Mouse (Mus musculus) gastrocnemius, adult 8-10 months (tissue): Measurements from ENCODE around the gene Taf1c. TPM values are rescaled to one million over a fixed set of nuclear protein-coding genes. Genes with fewer than 3 reads are reported as not detected.

Source experiments
- DNase-seq, 2 experiments: peaks; one replicate each; pipeline ENCODE4 v3.0.0; 2022; ENCODE audit warnings: low spot score in 2 of 2
- total RNA-seq, 4 experiments: library from RNA; stranded (reverse); gene quantifications; 2 replicates each; pipeline ENCODE4 v1.2.4; 2022

Gene Taf1c
- total RNA-seq, 4 experiments from 2014 or later = 5.2 to 8.0 (median 6.9) TPM

DNA sequence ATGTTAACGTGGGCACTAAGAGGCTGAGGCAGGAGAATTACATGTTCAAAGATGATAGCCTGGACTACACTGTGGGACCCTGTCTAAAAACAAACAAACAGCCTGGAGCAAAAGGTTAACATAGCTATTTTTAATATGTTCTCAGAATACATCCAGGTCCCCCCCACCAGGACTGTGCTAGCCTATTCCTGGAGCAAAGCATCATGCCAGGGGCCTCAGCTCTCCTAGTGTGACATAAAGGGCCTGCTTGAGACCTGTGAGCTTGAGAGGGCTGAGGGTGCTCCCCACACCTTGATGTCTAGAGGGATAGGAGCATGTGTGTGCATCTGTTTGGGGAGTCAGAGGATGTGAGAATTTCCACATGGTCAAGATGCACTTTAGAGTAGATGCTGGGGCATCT lies 18.7 kb upstream of the Taf1c start:
- peak in 1 of 2 experiments; percentile 30 for DNase-seq

DNA sequence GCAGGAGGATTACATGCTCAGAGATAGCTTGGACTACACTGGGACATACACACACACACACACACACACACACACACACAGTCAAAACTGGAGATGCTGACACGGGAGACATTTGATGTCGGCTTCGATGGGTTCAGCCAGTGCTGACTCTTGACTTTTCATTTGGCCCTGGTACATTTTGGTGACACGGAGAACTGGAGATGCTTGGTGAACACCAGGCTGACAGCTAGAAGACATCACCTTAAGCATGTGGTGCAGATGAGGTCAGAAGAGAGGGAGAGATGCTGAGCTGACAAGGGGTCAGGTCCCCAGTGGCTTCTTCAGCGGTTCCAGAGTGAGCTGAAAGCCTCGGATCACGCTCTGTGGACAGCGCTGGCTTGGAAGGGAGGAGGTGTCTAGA lies 18.0 kb upstream of the Taf1c start:
- DNase-seq = peak in 1 of 2 experiments; percentile 47

- no peak for DNase-seq
These were observed 17.5 kb upstream of the Taf1c start for GRCm38 (mm10) chr8:119622555-119622954.

GRCm38 (mm10) chr8:119620848-119621465 lies 15.9 kb upstream of the Taf1c start:
- no peak for DNase-seq

GRCm38 (mm10) chr8:119620116-119620840 lies 15.3 kb upstream of the Taf1c start:
- DNase-seq = no peak

DNA sequence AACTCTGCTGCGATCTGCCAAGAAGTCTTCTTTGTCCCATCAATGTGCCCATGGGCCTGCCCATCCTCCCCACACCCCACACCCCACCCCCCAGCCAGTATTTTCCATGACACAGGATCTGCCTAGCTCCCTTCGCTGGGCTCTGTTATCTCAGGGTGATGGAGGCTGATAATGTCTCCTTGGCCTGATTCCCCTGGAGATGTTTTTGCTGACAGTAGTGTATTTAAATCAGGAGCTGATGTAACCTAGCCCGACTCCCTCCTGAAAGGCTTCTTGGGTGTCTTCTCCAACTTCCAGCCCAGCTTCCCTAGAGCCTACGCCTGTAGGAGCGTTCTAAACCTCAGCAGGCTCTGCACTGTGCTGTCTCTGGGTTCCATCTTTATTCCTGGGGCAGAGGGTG lies 13.9 kb upstream of the Taf1c start:
- DNase-seq = peak in 1 of 2 experiments; percentile 40

- DNase-seq = no peak
These were observed 12.6 kb upstream of the Taf1c start for GRCm38 (mm10) chr8:119617586-119617985.

- DNase-seq = no peak
These were observed 11.8 kb upstream of the Taf1c start for GRCm38 (mm10) chr8:119616811-119617210.

GRCm38 (mm10) chr8:119616358-119616757 lies 11.3 kb upstream of the Taf1c start:
- DNase-seq = no peak

GRCm38 (mm10) chr8:119615096-119615495 lies 10.1 kb upstream of the Taf1c start:
- DNase-seq = no peak

DNA sequence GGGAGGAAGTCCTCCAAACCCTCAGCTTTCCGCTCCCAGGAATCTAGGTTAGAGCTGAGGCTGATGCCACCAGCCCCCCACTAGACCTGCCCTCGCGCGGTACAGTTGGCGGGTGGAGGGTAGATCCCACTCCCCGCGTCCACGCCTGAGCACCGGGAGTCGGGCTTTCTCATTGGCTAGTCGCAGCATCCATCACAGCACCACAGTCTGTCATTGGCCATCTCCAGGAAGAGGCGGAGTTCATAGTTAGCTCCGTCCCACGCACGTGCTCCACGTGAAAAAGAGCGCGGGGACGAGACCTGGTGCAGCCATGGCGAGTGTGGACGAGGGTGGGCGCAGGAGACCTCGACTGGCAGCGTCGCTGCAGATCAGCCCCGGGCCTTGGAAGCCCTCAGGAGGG lies 7.4 kb upstream of the Taf1c start, which contains the start of gene Adad2:
Adad2 (plus strand) TSS at position 277 of the 400 bp plus-strand sequence.
- DNase-seq = no peak

- no peak for DNase-seq
These were observed 1.2 kb upstream of the Taf1c start for GRCm38 (mm10) chr8:119606224-119606623.

DNA sequence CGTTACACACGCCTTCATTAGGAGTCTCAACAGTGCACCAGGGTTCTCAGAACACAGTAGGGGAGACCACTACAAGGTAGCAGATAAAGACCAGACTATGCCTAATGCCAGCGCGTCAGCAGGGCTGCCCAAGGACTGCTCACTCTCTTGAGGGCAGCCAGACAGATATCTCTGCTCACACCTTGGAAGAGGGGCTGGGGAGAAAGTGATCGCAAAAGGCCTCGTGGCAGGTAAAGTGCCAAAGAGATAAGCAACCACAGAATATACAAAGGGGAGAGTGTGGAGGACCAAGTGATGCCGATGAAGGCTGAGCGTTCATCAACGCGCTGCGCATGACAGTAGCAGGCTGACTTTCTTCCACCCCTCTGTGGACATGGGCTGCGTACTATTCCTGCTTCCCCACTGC lies 621 bp downstream of the Taf1c start:
- no peak for DNase-seq

DNA sequence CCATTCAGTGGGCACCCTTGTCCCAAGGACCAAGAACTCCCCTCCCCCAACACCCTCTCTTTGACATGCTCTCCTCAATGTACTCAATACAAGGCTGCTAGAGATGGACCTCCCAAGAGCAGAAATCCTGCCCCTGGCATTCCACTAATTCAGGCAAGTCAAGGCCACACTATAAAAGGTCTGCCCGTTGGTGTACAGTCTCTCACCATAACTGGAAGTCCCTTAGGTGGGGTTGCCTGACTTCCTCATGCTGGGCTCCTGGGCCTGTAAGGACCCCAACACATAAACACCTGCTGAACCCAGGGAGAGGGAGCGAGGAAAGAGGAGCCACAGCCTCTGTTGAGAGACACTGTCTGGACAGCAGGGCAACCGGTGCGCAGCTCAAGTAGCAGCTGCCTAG lies 1.3 kb downstream of the Taf1c start:
- DNase-seq = no peak

- DNase-seq = no peak
These were observed 13.6 kb downstream of the Taf1c start for GRCm38 (mm10) chr8:119591456-119591855.

GRCm38 (mm10) chr8:119590348-119590747 lies 14.7 kb downstream of the Taf1c start:
- no peak for DNase-seq

DNA sequence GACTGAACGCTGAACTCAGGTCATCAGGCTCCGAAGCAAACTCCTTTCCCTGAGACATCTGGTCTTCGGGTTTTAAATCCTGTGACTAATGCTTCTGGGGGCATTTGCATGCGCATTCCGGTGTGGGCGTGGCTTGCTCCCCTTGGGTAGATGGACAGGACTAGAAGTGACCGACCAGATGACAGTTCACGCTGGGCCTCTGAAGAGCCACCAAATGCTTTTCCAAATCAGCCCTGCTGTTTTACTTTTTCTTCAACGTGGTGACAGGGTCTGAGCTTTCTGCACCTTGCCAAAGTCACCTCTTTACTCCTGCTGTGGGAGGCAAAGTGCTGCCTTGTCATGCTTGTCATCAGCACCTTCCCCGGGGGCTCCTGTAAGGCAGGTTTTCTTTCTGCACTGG lies 16.2 kb downstream of the Taf1c start:
- DNase-seq = no peak

DNA sequence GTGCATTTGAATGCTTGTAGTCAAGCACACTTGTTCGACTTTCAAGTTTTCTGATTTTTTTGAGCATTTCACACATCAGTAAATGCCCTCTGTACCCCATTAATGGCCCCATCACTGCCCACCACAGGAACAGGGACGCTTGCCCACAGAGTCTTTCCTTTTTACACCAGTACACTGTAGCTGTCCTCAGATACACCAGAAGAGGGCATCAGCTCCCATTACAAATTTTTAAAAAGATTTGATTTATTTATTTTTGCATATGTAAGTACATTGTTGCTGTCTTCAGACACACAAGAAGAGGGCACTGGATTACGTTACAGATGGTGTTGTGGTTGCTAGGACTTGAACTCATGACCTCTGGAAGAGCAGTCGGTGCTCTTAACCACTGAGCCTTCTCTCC lies 16.7 kb downstream of the Taf1c start:
- no peak for DNase-seq

DNA sequence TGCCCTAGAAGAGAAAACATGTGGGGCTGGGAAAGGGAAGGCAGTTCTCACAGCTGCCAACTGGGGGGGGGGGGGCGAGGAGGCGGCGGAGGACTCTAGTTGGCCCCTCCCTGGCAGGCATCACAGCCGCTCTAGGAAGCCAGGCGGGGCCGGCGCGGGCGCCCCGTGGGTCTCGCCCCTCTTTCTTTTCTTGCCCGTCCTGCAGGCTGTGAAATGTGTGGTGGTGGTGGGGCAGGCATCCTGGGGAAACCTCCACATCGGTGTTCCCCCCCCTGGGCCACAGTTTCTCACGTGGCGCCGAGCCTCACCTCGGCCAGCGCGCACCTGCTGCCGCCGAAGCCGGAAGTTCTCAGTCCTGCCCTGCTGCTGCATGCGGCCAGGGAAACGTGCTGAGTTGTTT lies 19.1 kb downstream of the Taf1c start:
- no peak for DNase-seq

- DNase-seq = no peak
These were observed 24.4 kb downstream of the Taf1c start for GRCm38 (mm10) chr8:119580441-119581161.

GRCm38 (mm10) chr8:119579096-119579495 lies 25.9 kb downstream of the Taf1c start:
- DNase-seq = no peak

GRCm38 (mm10) chr8:119575366-119575726 lies 29.7 kb downstream of the Taf1c start:
- no peak for DNase-seq
